Mouse (Mus musculus) MEL (cell line): ENCODE measurements around the gene Pemt. TPM values are rescaled to one million over a fixed set of nuclear protein-coding genes. Genes with fewer than 3 reads are reported as not detected.

Experiments
- DNase-seq: peaks from one replicate; pipeline ENCODE4 v3.0.0; 2011; ENCODE audit warnings: low read depth, low spot score
- H3K27ac ChIP-seq: 2 replicates; pipeline ENCODE4 v1.5.1; 2012; ENCODE audit warnings: low read depth, mild to moderate bottlenecking, control low read depth, low read length, moderate library complexity; ENCODE audit not compliant: control insufficient read depth
- H3K27me3 ChIP-seq, 2 experiments: fragments of 150-350 bp in 1 of 2; sonication (generic) in 1 of 2; 2 replicates each; pipeline ENCODE4 v1.6.1; 2012; ENCODE audit warnings: low read length in 2 of 2, mild to moderate bottlenecking in 2 of 2, improper control_type of control experiment in 1 of 2, moderate library complexity in 1 of 2; ENCODE audit not compliant: insufficient read depth in 2 of 2, control insufficient read depth in 1 of 2
- H3K36me3 ChIP-seq, 2 experiments: 2 replicates each; pipeline ENCODE4 v1.6.1; 2012 to 2014; ENCODE audit warnings: low read length in 2 of 2, improper control_type of control experiment in 1 of 2, inconsistent platforms in 1 of 2, mild to moderate bottlenecking in 1 of 2; ENCODE audit not compliant: insufficient read depth in 2 of 2, control insufficient read depth in 1 of 2
- H3K4me1 ChIP-seq, 2 experiments: fragments of 150-350 bp in 1 of 2; sonication (generic) in 1 of 2; 2 replicates each; pipeline ENCODE4 v1.6.1; 2012; ENCODE audit warnings: low read length in 2 of 2, improper control_type of control experiment in 1 of 2, mild to moderate bottlenecking in 1 of 2; ENCODE audit not compliant: insufficient read depth in 2 of 2, control insufficient read depth in 1 of 2
- H3K4me3 ChIP-seq, 2 experiments: fragments of 150-350 bp in 1 of 2; sonication (generic) in 1 of 2; 2 replicates each; pipeline ENCODE4 v1.5.1; 2012; ENCODE audit warnings: low read depth in 2 of 2, low read length in 2 of 2, mild to moderate bottlenecking in 2 of 2, moderate library complexity in 2 of 2, control low read depth in 1 of 2, improper control_type of control experiment in 1 of 2; ENCODE audit not compliant: control insufficient read depth in 1 of 2, insufficient read depth in 1 of 2
- H3K79me2 ChIP-seq: 2 replicates; pipeline ENCODE4 v1.6.1; 2012; ENCODE audit warnings: mild to moderate bottlenecking, low read length, moderate library complexity; ENCODE audit not compliant: control insufficient read depth, poor library complexity, insufficient read depth
- H3K9ac ChIP-seq: 2 replicates; pipeline ENCODE4 v1.6.1; 2012; ENCODE audit warnings: low read depth, mild to moderate bottlenecking, control low read depth, low read length, moderate library complexity; ENCODE audit not compliant: control insufficient read depth, poor library complexity, severe bottlenecking
- H3K9me3 ChIP-seq: fragments of 150-350 bp; sonication (generic); replicated peaks from 2 replicates; pipeline ENCODE4 v1.6.1; 2012; ENCODE audit warnings: mild to moderate bottlenecking, low read length, improper control_type of control experiment, moderate library complexity; ENCODE audit not compliant: insufficient read depth
- CHD1 ChIP-seq: IDR thresholded peaks from 2 replicates; pipeline ENCODE4 v1.6.1; 2012; ENCODE audit warnings: low read depth, mild to moderate bottlenecking, inconsistent platforms, low read length, improper control_type of control experiment
- E2F4 ChIP-seq: IDR thresholded peaks from 2 replicates; pipeline ENCODE4 v1.6.1; 2011; ENCODE audit warnings: low read depth, low read length, improper control_type of control experiment, borderline replicate concordance
- EP300 ChIP-seq, 2 experiments: IDR thresholded peaks; 2 replicates each; pipeline ENCODE4 v1.6.1; 2011; ENCODE audit warnings: improper control_type of control experiment in 2 of 2, low read length in 2 of 2, low read depth in 1 of 2, mild to moderate bottlenecking in 1 of 2
- GABPA ChIP-seq: IDR thresholded peaks from 2 replicates; pipeline ENCODE4 v1.6.1; 2012; ENCODE audit warnings: low read depth, mild to moderate bottlenecking, inconsistent platforms, low read length, improper control_type of control experiment, moderate library complexity
- JUND ChIP-seq: IDR thresholded peaks from 2 replicates; pipeline ENCODE4 v1.6.1; 2011; ENCODE audit warnings: low read depth, mild to moderate bottlenecking, improper control_type of control experiment, low read length
- KAT2A ChIP-seq: conservative IDR thresholded peaks from 2 replicates; pipeline ENCODE4 v1.6.1; 2012; ENCODE audit warnings: low read depth, low read length, improper control_type of control experiment, inconsistent platforms
- MAFK ChIP-seq: IDR thresholded peaks from 2 replicates; pipeline ENCODE4 v1.6.1; 2011; ENCODE audit warnings: low read depth, mild to moderate bottlenecking, low read length, improper control_type of control experiment, borderline replicate concordance
- MAX ChIP-seq: IDR thresholded peaks from 2 replicates; pipeline ENCODE4 v1.6.1; 2011; ENCODE audit warnings: low read length, improper control_type of control experiment
- MAZ ChIP-seq: IDR thresholded peaks from 2 replicates; pipeline ENCODE4 v1.6.1; 2012; ENCODE audit warnings: low read depth, mild to moderate bottlenecking, inconsistent platforms, low read length, improper control_type of control experiment
- MYC ChIP-seq: IDR thresholded peaks from 2 replicates; pipeline ENCODE4 v1.6.1; 2011; ENCODE audit warnings: low read depth, mild to moderate bottlenecking, low read length, improper control_type of control experiment, moderate library complexity
- NELFE ChIP-seq: IDR thresholded peaks from 2 replicates; pipeline ENCODE4 v1.6.1; 2011; ENCODE audit warnings: low read depth, low read length, improper control_type of control experiment
- NRF1 ChIP-seq: IDR thresholded peaks from 2 replicates; pipeline ENCODE4 v1.6.1; 2014; ENCODE audit warnings: low read depth, mild to moderate bottlenecking, inconsistent platforms, low read length, improper control_type of control experiment, moderate library complexity; ENCODE audit not compliant: poor library complexity, insufficient read depth, severe bottlenecking
- POLR2AphosphoS2 ChIP-seq: IDR thresholded peaks from 2 replicates; pipeline ENCODE4 v1.6.1; 2011; ENCODE audit warnings: low read length, improper control_type of control experiment
- RCOR1 ChIP-seq: IDR thresholded peaks from 2 replicates; pipeline ENCODE4 v1.6.1; 2012; ENCODE audit warnings: low read depth, mild to moderate bottlenecking, inconsistent platforms, low read length, improper control_type of control experiment
- SIN3A ChIP-seq: IDR thresholded peaks from 2 replicates; pipeline ENCODE4 v1.6.1; 2012; ENCODE audit warnings: low read length, improper control_type of control experiment, inconsistent platforms
- UBTF ChIP-seq: IDR thresholded peaks from 2 replicates; pipeline ENCODE4 v1.6.1; 2012; ENCODE audit warnings: low read depth, mild to moderate bottlenecking, inconsistent platforms, low read length, improper control_type of control experiment, moderate library complexity, borderline replicate concordance; ENCODE audit not compliant: insufficient read depth
- USF1 ChIP-seq: IDR thresholded peaks from 2 replicates; pipeline ENCODE4 v1.6.1; 2014; ENCODE audit warnings: low read depth, mild to moderate bottlenecking, inconsistent platforms, low read length, improper control_type of control experiment, moderate library complexity
- ZC3H11A ChIP-seq: IDR thresholded peaks from 2 replicates; pipeline ENCODE4 v1.6.1; 2012; ENCODE audit warnings: low read depth, mild to moderate bottlenecking, inconsistent platforms, low read length, improper control_type of control experiment
- ZNF384 ChIP-seq: IDR thresholded peaks from 2 replicates; pipeline ENCODE4 v1.6.1; 2012; ENCODE audit warnings: low read depth, mild to moderate bottlenecking, inconsistent platforms, low read length, improper control_type of control experiment
- polyA plus RNA-seq, 2 experiments: library from polyadenylated mRNA; stranded (reverse) in 1 of 2; unstranded in 1 of 2; fragments of >175 nt in 1 of 2; fragments of >200 nt in 1 of 2; gene quantifications; 2 replicates each; pipeline versions ENCODE4 v1.2.1 to v1.2.4; 2012; ENCODE audit warnings: low replicate concordance in 2 of 2, low read depth in 1 of 2; ENCODE audit not compliant: insufficient read length in 2 of 2, insufficient read depth in 1 of 2, missing spikeins in 1 of 2
- total RNA-seq: library from RNA; depleted of rRNA; stranded (reverse); fragments of 300-350 nt; gene quantifications from 2 replicates; pipeline ENCODE4 v1.2.3, GENCODE M21; 2012

Pemt gene
- total and polyA plus RNA-seq, 3 experiments, result 26.1 to 27.9 TPM; not detected in 1

- H3K4me1 ChIP-seq, result peaks cover 4 to 11% of the 10 kb centered on the region in 2 experiments
- H3K79me2 ChIP-seq, result no peaks in the 10 kb centered on the region
- no peaks in the 10 kb centered on the region for H3K9me3 ChIP-seq
- H3K9ac ChIP-seq, result no peak overlapping the region
- H3K27me3 ChIP-seq, result no peaks in the 10 kb centered on the region
- no peak for DNase-seq
- H3K4me3 ChIP-seq, result no peak overlapping the region
- no peak overlapping the region for H3K27ac ChIP-seq
- peaks cover 0 to 5% of the 10 kb centered on the region in 2 experiments; a peak in 2 of 4 replicates for H3K36me3 ChIP-seq
- TF ChIP-seq UBTF (no peak), SIN3A (no peak), EP300 (IDR thresholded peaks at IDR 0.05; ENCODE audit: low read depth in 1 of 2, low read length in 2 of 2) (no peak), MAZ (no peak), CHD1 (no peak), JUND (no peak), ZNF384 (no peak), E2F4 (no peak), MAFK (no peak), GABPA (no peak), POLR2AphosphoS2 (no peak), MAX (no peak), RCOR1 (no peak), ZC3H11A (no peak), NELFE (no peak), NRF1 (no peak)
- TF ChIP-seq, all 39 proteins: peak for 0
These were observed 27.7 kb upstream of the Pemt start for GRCm38 (mm10) chr11:60073936-60074502.

- H3K9ac ChIP-seq, result no peak overlapping the region
- H3K79me2 ChIP-seq, result no peaks in the 10 kb centered on the region
- no peak overlapping the region for H3K4me3 ChIP-seq
- DNase-seq, result no peak
- H3K36me3 ChIP-seq, result peaks cover 0 to 5% of the 10 kb centered on the region in 2 experiments; a peak in 2 of 4 replicates
- H3K4me1 ChIP-seq, result peaks cover 4 to 11% of the 10 kb centered on the region in 2 experiments
- no peak overlapping the region for H3K27ac ChIP-seq
- TF ChIP-seq MYC, result no peak
- no peak for TF ChIP-seq USF1
- no peak for TF ChIP-seq MAZ
- TF ChIP-seq KAT2A, result no peak
- TF ChIP-seq, all 39 proteins: peak for 0
- Histone ChIP-seq H3K9me3 (no peaks in the 10 kb centered on the region), H3K27me3 (no peaks in the 10 kb centered on the region)
These were observed 26.8 kb upstream of the Pemt start for GRCm38 (mm10) chr11:60073121-60073520.
